Mouse (Mus musculus) urinary bladder, postnatal 36 days (tissue): ENCODE data around the gene Rchy1.

Experiments
- DNase-seq, 2 experiments: peaks; one replicate each; pipeline ENCODE4 v3.0.0; 2022; ENCODE audit warnings: low spot score in 2 of 2, mixed read lengths in 1 of 2

The Rchy1 gene

DNA sequence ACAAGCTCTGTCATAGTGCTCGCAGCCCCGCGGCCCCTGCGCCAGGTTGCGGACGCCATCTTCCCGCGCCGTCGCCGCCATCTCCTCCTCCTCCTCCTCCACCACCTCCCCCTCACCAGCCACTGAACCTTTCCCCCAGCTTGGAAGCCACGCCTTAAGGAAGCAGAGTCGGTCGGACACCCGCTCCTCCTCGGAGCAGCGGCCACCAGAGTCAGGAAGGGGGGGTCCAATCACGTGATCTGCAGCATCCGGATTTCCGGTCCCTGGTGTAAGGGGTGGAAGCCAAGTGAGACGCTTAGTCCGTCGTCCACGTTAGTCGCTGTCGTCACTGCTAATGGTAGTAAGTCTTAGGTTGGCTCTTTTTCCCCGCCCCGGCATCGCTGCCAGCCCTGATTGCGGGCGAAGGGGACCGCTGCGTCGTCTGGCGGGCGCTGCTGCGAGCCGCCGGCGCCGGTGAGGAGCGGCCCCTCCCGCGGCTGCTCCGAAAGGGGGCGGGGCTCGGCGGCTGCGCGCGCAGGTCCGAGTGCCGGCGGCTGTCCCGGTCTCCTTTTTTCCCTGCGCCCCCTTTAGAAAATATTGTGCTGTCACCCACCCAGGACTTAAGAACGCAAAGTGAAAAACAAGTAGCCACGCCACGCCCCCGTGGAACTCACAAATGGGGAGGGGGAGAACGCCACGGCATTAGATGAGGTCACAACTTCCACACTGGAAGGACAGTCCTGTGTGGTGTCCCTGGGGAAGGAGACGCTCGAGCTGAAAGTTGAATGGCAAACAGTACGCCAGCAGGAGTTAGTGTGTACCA lies at the start of gene Rchy1:
Gene Rchy1, minus strand, starts transcription at position 430 of the 802 bp plus-strand sequence.
- peak; percentile 92 to 93 for DNase-seq

DNA sequence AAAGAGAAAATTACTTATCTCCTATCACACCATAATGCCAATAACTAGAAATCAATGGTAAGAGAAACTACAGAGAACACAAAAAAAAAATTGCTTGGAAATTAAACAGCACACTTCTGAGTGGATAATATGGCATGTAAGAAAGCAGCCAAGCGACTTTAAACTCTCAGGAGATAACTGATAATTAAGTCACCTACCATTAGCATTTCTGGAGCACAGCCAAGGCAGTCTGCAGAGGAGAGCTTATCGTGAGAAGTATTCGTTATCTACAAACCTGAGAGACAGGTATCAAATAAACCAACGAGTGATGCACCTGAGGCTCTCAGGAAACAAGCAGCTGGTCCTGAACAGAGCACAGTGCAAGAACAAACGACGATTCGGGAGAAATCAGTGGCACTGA lies 48.9 kb upstream of the Rchy1 start:
- DNase-seq, result no peak

DNA sequence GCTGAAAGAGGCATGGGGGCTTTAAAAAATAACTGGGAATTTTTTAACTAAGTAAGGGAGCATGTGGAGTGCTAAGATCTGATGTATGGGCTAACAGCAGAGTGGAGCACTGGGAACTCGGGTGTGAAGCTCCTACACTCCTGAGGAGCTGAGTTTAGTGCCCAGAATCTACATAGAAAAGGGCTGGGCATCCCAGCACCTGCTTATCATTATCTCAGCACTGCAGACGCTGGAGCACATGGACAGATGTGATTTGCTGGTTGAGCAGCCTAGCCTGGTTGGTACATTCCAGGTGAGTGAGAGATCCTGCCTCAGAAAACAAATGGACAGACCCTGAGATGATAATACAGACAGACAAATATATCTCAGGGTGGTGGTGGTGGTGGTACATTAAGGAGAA lies 47.0 kb upstream of the Rchy1 start:
- DNase-seq, result no peak

- peak in 1 of 2 experiments; percentile 4 for DNase-seq
Observed at GRCm38 (mm10) chr5:92003011-92003410, 40.1 kb upstream of the Rchy1 start.

- DNase-seq, result no peak
Observed at GRCm38 (mm10) chr5:92000770-92001169, 37.9 kb upstream of the Rchy1 start.

DNA sequence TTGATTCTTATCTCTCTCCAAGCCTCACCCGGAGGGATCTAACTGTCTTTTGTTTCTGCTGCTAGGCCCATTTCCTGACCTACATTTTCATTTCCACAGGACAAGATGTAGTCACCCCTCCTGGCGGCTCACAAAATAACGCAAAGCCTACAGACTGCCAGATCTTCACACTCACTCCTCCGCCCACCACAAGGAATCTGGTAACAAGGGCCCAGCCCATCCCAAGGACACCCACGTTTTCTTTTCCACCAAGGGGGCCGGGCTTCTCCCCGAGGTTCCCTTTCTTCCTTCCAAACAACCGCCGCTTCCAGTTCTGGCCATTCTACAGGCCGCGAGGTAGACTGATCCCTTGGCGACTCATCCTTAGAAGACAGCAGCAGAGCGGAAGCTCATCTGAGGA lies 31.7 kb upstream of the Rchy1 start:
- DNase-seq, result no peak

DNA sequence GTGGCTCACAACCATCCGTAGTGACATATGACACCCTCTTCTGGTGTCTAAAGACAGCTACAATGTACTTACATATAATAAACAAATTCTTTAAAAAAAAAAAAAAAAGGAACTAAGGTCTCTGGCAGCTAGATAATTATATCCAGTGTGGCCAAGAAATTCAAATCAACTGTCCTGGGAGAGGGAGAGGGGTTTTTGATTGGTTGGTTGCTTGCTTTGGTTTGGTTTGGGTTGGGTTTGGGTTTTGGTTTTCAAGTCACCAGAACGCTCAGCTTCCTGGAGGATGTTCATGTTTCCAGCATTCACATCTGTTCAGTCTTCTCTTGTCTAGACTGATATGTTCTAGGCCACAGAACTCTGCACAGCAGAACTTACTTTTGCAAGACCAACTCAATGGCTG lies 30.2 kb upstream of the Rchy1 start:
- no peak for DNase-seq

DNA sequence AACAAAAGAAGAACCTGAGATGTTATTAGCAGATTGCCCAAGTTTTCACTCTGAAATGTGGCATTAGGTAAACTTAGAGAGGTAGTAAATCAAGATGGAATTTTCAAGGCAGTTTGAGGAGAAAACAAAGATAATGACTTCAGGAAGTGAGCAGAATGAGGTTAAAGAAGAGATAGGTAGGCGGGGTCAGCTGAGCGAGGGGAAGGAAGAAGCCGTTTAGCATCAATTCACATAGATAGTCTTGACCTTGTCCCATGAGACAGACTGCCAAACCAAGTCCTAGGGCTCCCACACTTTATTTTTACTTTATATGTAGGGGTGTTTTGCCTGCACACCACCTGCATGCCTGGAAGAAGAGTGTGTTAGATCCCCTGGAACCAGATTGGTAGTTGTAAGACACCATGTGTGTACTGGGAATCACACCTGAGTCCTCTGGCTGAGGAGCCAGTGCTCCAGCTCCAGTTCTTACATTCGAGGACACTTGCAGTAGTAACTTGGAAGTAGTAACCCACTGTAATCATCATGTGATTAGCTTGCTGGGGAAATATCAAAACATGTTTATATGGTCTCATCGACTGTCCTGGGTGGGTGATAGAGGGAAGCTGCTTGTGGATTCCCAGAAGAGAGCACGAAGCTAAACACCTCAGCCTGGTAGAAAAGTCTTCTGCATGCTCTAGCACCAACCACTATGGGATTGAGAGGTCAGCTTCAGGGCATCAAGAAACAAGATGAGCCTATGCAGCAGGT lies 28.5 kb upstream of the Rchy1 start:
- DNase-seq, result no peak

DNA sequence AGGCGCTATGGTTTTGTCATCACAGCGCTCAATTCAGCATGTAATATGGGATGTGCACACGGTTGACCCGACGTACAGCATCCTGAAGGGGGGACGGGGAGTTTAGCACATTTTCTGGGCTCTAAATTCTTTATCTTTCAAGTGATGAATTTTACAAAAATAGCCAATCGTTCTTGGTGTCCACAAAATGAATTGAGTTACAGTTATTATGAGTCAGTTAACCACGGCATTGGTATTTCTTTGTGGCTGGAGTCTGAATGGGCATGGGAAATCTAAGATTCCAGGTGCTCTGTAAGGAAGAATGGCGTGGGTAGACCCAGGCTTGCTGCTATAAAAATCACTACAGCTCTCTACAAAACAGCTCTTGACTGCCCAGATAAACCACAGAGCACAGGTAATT lies 26.4 kb upstream of the Rchy1 start:
- DNase-seq, result no peak

- no peak for DNase-seq
Observed at GRCm38 (mm10) chr5:91987799-91988198, 24.9 kb upstream of the Rchy1 start.

DNA sequence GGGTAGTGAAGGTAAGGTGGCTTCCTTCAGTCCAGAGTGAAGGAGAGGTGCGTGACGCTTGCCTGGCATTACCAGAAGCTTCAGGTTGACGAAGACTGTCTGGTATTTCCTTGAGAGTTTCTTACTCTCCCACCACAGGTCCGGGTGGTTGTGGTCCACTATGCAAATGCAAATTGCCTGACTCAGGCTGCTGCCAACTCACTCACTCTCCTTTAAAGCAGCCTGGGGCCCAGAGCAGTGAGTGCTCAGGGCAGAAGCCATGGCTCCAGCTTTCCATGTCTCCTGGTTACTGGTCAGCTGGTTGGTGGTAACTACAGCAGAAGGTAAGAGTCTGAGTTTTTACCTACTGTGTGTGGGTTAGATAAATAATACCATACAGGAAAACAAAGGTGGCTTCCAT lies 24.4 kb upstream of the Rchy1 start, which contains the start of gene Odaph:
Gene Odaph, plus strand, starts transcription at position 240 of the 400 bp plus-strand sequence.
- DNase-seq, result no peak

GRCm38 (mm10) chr5:91985721-91986120 lies 22.9 kb upstream of the Rchy1 start:
- DNase-seq, result no peak

DNA sequence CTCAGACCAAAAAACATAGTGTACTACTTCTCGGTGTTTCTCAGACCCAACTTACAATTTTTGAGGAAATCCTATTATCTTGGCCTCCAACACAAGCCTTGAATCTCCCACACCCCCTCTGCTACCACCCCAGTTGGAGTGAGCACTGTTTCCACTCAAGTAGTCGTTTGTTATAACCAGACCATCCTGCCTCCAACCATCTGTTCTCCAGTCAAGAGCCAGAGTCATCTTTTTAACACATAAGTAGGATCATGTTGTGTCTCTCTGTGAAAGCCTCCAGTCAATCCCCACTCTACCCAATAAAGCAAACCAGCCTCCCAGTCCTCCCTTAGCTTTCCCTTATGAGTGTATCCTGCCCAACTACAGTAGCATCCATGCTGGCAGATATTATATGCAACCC lies 20.6 kb upstream of the Rchy1 start:
- no peak for DNase-seq

- DNase-seq, result no peak
Observed at GRCm38 (mm10) chr5:91981176-91981840, 18.4 kb upstream of the Rchy1 start.

DNA sequence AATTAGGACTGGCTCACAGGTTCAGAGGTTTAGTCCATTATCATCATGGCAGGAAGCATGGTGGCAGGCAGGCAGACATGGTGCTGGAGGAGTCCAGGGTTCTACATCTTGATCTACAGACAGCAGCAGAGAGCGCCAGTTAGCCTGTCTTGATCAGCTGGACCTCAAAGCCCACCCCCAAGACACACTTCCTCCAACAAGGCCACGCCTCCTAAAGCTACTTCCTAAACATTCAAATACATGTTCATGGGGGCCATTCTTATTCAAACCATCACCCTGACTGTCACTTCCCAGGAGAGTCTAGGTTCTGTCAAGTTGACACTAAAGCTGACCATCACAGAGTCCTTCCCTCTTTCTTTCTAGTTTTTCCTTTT lies 14.5 kb upstream of the Rchy1 start:
- DNase-seq, result no peak

DNA sequence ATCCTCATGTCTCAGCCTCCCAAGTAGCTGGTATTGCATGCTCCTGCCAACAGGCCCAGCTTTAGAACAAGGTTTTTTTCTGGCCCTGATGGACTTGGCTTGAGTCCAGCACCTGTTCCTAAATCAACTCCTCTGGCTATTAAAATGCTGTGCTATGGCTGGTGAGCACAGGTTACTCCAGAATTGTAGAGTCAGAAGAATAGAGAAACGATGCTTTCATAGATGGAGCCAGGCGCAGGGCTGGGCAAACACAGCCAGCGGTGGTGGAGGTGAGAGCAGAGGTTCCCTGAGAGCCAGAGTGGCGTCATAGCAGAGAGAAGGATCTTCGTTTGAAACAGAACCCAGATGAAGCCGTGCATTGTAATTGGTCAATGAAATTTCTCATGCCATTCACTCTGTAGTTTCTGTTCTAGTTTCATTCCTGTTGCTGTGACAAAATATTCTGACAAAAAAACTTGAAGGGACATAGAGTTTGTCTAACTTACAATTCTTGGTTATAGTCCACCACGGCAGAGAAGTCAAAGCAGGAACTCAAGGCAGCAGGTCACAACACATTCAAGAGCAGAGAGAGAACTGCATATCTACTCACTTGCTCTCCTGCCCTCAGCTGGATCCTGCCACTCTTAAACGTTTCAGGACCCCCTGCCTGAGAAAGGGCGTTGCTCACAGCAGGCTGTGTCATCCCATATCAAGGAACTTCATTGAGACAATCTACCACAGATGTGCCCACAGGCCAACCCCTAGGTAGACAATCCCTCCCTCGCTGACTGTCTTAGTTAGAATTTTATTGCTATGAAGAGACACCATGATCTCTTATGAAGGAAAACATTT lies 13.9 kb upstream of the Rchy1 start:
- no peak for DNase-seq

GRCm38 (mm10) chr5:91975758-91976157 lies 12.9 kb upstream of the Rchy1 start:
- no peak for DNase-seq

- DNase-seq, result no peak
Observed at GRCm38 (mm10) chr5:91974002-91974401, 11.1 kb upstream of the Rchy1 start.

- DNase-seq, result no peak
Observed at GRCm38 (mm10) chr5:91972046-91972445, 9.2 kb upstream of the Rchy1 start.

DNA sequence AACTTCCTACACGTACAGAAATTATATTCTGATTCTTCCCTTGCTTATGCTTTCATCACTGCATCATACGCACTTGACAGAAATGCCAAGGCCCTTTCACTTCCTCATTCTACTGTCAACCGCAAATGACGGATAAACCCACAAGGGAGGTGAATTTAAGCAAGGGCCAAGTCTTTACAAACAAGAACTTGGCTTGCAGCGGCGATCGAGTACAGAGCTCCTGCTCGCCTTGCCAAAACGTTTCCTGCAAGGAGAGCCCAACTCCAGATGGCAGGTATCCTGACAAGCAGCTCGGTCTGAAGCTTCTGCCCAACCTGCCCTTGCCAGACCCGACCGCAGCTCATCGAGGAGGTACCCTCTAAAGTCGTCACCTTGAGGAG lies 619 bp downstream of the Rchy1 start:
- DNase-seq, result peak in 1 of 2 experiments; percentile 73

GRCm38 (mm10) chr5:91961370-91961769 lies 1.5 kb downstream of the Rchy1 start:
- no peak for DNase-seq
